Mouse (Mus musculus) ovary, postnatal 10 days (tissue): ENCODE results near the gene Robo1.

Source experiments
- DNase-seq: peaks from one replicate; pipeline ENCODE4 v3.0.0; 2022; ENCODE audit warnings: low spot score

Gene Robo1

DNA sequence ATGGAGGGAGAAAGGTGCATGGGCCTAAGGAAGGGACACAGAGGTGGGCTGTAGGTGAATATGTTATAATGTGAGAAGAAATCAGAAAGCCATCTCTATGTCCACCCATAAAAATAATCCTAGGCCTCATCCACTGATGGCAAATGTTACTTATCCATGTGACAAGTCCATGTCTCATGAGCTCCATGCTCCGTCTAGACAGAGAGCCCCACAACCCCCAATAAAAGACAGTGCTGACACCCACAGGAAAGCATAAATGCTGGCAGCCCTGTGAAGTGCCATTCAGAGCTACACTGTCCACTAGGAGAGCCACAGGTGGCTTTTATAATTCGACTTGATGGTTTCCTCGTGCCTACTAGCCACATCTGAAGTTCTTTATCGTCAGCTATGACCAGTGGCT lies 694.6 kb downstream of the Robo1 start:
- DNase-seq, result no peak

DNA sequence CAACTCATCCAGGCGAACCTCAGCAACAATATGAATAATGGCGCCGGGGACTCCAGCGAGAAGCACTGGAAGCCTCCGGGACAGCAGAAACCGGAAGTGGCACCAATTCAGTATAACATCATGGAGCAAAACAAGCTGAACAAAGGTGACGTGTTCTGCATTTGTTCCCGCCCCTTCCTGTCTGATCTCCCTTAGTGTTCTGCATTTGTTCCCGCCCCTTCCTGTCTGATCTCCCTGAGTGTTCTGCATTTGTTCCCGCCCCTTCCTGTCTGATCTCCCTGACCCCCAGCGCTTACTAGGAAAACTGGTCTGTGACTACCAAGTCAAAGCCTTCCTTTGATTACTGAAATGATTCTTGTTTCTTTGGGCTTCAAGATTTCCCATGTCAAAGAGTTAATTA lies 696.5 kb downstream of the Robo1 start:
- no peak for DNase-seq

DNA sequence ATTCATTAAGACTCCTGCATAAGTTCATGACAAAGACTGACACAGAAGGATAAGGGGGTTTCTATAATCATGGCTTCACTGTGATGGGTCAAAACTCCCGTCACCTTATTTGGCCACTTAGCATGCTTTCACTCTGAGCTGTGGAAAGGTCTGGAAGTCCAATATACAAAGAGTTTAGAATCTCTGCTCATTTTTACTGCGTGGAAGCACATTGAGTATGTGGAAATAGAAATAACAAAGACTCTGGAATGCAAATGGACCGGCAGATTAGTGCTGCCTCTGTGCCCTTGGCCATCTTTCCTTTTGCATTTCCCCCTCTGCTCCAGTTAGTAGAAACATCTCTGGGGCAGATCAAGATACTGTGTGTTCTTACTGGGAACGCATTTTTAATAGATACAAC lies 697.7 kb downstream of the Robo1 start:
- no peak for DNase-seq

DNA sequence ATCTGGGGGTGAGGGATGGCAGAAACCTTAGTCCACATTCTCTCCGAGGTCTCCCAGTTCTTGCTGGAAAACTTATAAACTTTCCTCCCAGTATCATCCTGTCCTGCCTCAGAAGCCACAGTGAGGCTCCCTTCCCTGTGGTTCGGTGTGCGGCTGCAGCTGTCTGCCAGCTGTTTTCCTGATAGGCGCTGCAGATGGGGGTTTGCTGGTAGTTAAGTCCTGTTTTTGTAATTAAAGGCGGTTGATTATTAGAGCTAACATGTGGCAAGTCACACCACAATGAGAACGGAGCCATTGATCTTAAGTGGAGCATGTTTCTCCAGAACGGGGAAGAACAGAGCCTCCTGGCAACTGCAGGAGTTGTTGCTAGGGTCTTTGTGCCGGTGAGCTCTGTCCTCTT lies 699.3 kb downstream of the Robo1 start:
- no peak for DNase-seq

DNA sequence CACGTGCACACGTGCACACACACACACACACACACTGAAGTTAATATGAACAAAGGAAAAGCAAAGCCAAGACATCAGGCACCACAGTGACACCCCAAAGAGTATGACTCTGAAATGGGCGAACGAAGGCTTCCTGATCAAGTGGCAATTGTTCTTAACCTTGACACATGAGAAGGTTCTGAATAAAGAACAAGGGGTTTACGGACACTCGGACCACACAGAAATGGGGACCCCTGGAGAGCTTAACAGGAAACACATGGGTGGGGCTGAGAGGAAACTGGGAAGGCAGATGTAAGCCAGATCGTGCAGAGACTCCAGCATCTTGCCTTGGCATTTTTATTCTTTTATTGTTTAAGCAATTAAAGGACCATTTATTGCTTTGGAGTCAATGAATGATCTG lies 703.2 kb downstream of the Robo1 start:
- DNase-seq, result no peak

DNA sequence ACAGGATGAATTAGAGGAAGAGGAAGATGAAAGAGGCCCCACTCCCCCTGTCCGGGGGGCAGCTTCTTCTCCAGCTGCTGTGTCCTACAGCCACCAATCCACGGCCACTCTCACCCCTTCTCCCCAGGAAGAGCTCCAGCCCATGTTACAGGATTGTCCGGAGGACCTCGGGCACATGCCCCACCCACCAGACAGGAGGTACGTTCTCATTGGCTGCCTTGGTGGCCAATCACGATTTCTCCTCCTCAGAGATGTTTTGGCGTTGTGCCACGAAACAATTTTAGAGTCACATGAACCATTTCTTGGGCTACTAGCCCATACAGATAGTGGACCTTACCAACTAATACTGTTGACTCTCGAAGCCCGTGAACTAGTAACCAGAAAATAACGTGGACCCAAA lies 704.8 kb downstream of the Robo1 start:
- DNase-seq, result no peak

DNA sequence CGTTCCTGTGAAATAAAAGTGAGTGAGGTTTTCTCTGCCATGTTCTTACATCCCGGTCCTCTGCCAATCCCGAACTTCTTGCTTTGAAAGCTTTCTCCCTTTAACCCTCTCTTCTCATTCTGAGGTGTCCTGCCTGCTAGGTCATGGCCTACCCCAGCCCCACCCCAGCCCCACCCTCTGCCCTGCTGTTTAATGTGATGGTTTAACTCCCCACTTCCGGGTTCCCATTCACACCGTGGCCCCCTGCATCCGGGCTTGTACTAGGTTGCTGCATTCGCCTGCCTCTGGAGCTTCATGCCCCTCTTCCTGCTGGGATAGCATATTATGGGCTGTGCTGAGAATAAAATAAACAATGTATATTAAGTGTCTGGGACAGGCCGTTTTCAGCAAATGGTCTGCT lies 706.4 kb downstream of the Robo1 start:
- no peak for DNase-seq

DNA sequence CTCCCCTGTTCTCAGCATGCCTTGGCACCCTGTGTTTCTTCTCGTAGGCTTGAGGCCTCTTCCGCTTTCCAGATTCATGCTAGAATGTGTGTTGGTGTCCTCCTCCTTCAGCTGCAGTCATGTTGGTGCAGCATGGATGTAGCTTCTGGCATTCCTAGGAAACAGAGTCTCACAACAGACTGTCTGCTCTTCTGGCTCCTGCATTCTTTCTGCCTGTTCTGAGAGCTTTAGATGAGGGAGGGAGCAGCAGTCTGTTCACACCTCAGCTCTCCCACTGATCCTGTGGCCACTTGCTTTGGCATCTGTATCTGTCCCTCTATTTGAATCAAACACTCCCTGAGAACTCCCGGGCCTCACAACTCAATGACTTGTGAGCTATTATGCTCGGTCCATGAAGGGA lies 707.9 kb downstream of the Robo1 start:
- no peak for DNase-seq

DNA sequence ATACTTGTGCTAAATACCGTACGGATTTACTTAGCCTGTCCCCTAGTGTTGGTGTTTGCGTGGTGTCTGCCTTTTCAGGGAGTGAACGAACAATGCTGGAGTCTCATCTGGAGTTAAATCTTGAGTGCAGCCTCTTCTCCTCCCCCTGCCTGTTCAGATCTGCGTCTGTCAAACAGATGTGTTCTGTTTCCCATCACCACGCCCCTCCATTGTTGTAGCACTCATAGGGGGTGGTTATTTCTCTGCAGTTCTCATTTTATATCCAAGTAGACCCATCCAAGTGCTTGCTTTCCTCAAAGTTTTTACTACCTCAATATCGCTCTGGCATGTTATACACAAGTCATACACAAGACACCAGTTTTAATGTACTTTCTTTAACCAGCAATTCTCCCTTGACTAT lies 708.7 kb downstream of the Robo1 start:
- DNase-seq, result no peak

DNA sequence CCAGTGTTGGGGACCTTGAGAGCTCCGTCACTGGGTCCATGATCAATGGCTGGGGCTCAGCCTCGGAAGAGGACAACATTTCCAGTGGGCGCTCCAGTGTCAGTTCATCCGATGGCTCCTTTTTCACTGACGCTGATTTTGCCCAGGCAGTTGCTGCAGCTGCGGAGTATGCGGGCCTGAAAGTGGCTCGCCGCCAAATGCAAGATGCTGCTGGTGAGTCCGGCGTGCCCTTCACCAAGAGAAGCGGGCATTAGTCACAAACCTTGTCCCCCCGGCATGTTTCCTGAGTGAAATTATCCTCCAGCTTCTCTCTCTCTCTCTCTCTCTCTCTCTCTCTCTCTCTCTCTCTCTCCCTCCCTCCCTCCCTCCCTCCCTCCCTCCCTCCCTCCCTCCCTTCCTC lies 716.2 kb downstream of the Robo1 start:
- no peak for DNase-seq

DNA sequence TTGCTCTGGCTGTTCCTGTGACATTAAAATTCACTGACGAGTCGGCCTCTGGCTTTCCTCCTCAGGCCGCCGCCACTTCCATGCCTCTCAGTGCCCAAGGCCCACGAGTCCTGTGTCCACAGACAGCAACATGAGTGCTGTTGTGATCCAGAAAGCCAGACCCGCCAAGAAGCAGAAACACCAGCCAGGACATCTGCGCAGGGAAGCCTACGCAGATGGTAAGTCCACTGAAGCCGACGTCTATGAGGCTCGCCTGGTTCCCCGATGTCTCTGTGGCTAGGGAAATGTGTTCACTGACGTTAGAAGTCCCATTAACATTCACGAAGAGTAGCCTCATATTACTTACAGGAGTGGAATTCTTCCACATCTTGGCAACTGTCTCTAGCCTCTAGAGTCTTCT lies 719.6 kb downstream of the Robo1 start:
- no peak for DNase-seq

DNA sequence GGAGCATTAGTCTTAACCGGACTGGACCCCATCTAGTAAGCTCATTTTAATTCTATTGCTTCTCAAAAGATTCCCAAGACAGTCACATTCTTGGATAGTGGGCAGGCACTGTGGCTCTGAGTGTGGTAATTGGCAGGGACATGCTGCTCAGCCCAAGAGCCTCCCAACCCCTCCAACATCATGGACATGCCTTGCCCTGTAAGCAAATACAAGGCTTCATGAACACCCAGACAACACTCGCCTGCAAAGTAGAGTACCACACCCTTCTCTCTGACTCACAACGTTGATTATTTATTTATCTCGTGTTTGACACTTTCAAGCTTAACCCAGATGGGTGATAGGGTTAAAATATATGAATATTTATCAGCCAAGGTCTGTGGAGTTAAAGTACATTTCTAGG lies 722.9 kb downstream of the Robo1 start:
- DNase-seq, result no peak

DNA sequence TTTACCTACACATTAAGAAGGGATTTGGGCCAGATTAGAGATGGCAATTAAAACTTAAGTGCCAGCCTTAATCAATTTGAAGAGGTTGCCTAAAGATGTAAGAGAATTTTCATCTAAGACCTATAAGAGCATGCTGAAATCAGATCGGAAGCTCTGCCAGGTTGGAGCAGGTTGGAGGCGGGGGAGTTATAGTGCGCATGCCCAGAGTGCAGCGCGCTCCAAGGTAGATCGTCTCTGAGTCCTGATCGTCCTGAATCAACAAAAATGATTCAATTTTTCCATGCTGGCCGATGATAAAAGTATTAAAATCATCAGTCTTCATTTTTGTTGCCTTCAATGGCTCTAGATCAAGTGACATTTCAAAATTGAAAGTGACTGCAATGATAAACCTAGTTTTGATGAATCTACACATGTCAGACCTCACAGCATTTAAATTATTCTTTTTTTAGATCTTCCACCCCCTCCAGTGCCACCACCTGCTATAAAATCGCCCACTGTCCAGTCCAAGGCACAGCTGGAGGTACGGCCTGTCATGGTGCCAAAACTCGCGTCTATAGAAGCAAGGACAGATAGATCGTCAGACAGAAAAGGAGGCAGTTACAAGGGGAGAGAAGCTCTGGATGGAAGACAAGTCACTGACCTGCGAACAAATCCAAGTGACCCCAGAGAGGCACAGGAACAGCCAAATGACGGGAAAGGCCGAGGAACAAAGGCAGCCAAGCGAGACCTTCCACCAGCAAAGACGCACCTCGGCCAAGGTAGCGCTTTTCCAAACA lies 727.3 kb downstream of the Robo1 start:
- no peak for DNase-seq

DNA sequence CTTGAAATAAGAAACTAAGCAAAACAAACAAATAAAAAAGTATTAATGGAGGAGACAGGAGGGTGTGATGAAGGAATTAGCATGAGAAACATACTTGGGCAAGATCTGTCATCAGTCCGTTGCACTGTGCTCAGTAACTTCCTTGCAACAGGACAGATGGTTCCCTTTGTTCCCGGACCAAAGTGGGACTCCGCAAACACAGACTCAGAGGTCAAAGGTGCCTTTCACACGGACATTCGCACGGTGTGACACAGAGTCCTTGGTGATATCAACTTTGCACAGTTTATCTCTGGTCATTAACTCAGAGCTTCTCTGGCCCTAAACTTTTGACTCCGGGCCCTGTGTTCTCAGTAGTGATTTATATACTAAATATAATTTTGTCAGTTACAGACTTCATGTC lies 730.4 kb downstream of the Robo1 start:
- no peak for DNase-seq

DNA sequence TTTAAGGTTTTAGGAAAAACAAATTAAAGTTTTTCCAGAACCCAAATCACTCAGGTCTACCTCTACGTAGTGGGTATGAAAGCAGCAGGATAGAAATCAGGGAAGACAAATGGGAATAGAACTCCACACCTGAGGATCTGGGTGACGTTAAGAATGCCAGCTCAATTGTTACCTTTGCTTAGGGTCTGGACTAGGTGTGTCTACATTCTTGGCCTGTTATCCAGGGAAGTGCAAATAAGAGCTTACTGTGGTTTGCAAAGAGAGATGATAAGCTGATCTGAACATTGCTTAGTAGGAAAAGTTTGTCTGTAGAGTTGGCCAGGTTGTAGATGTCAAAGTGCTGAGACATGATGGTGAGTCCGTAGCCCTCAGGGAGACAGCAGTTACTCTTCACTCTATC lies 754.4 kb downstream of the Robo1 start:
- no peak for DNase-seq

DNA sequence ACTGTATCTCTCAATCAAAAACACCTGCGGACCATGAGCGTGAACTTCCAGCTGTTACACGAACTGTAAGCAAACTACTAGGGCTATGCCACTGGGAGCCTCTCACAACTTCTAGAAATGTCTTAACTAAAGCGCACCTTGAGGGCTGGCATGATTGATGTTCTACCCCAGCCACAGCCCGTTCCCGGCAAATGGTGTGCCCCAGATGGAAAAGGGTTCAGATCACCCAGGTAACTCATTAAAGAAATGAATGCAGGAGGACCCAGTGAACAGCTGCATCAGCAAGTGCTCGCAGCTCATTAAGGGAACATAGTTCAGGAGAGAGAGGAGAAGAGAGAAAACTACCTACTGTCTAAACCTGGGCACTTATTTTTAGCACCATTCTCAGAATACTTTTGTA lies 759.7 kb downstream of the Robo1 start:
- no peak for DNase-seq

DNA sequence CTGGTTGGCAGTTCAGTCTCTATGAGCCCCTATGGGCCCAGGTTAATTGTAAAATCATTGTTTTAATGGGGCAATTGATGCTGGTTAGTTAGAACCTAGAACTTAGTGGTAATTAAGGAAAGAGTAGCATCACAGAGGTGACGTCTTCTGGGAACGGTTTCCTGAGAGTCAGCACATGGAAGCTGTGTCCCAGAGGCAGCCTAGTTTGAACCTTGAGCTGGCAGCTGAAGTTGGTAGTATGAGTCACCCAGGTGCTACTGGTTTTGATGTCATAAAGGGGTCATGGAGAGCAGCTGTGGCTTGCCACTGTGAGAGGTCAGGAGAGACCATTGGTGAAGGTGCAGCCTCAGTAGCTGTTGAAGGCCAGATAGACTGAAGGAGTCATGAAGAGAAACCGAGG lies 763.9 kb downstream of the Robo1 start:
- no peak for DNase-seq

DNA sequence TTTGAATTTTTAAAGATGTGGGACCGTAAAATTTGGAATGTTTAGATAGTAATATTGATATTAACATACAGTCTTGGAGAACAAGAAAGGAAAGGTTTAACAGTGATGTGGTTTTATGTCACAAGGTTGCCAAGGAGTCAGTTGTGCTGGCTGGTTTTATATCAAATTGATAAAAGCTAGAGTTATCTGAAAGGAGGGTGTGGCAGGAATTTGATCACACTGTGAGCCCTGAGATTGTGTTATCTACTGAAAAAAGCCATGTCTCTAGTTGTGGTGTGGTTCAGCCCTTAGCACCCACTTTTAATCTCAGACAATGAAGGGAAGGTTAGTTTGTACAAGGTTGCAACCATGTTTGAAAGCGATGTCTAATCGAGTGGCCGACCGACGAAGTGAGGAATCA lies 764.8 kb downstream of the Robo1 start:
- DNase-seq, result no peak

DNA sequence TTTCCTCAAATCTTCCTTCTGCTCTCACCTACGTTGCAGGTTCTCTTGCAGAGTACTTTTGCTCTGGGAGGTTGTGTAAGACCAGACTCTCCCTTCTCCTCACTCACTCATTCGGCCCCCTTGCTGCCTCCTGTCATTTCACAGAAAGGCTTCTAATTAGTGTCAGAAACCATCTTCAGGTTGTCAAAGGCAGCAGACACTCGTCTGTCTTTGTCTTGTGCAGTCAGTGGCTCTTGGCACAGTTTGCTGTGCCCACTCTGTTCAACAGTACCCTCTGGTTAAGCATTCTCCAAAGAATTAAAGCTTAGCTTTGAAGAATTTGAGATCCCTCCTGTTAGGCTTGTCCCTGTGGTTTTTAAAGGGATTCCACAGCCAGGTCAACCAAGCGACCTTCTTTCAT lies 774.3 kb downstream of the Robo1 start:
- DNase-seq, result no peak

DNA sequence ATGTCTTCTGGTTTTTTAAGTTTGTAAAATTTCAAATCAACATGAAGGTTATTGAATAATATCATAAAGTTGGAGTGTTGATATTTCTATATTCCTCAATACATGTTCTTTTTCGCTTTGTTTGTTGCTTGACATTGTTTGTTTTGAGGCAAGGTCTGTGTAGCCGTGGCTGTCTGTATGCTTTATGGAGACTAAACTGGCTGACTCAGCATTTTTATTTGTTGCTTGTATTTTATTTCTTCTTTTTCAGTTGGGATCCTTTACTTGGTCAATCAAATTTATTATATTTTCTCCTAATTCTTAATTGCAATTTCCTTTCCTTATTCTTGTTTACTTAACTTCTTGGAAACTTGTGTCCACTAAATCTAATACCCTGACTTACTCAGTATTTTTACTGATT lies 775.0 kb downstream of the Robo1 start:
- no peak for DNase-seq
